Mouse (Mus musculus) liver, postnatal 0 days (tissue): ENCODE measurements at regions not wholly inside any gene's neighbourhood (a gene's known extent, or its start where the extent isn't known, plus 50 kb on each side); places are given as distances from the start of the nearest gene placed in this dataset.

Experiments
- ATAC-seq: fragments of 200-750 bp; cut with Nextera tagmentation; 2 replicates; pipeline ENCODE4 v1.8.0; 2017; ENCODE audit warnings: mild to moderate bottlenecking, moderate library complexity
- DNase-seq: peaks from one replicate; pipeline ENCODE4 v3.0.0-alpha.2; 2016
- H3K27ac ChIP-seq: fragments of 300-500 bp; sonication (generic); 2 replicates; pipeline ENCODE4 v1.5.1; 2014; ENCODE audit warnings: antibody characterized with exemption, moderate library complexity, mild to moderate bottlenecking, low read depth
- H3K27me3 ChIP-seq: fragments of 300-500 bp; sonication (generic); 2 replicates; pipeline ENCODE4 v1.6.1; 2014; ENCODE audit warnings: low read length, control low read depth, mixed read lengths; ENCODE audit not compliant: insufficient read depth
- H3K36me3 ChIP-seq: fragments of 300-500 bp; sonication (generic); replicated peaks from 2 replicates; pipeline ENCODE4 v1.6.1; 2014; ENCODE audit warnings: mild to moderate bottlenecking, control low read depth, low read length, moderate library complexity, mixed read lengths; ENCODE audit not compliant: insufficient read depth
- H3K4me1 ChIP-seq: fragments of 300-500 bp; sonication (generic); 2 replicates; pipeline ENCODE4 v1.6.1; 2014; ENCODE audit warnings: antibody characterized with exemption, mild to moderate bottlenecking, control low read depth; ENCODE audit not compliant: insufficient read depth
- H3K4me2 ChIP-seq: fragments of 300-500 bp; sonication (generic); 2 replicates; pipeline ENCODE4 v1.6.1; 2014; ENCODE audit warnings: low read depth, mild to moderate bottlenecking, low read length, moderate library complexity, mixed read lengths
- H3K4me3 ChIP-seq: fragments of 300-500 bp; sonication (generic); 2 replicates; pipeline ENCODE4 v1.5.1; 2014; ENCODE audit warnings: low read depth, low read length
- H3K9ac ChIP-seq: fragments of 300-500 bp; sonication (generic); replicated peaks from 2 replicates; pipeline ENCODE4 v1.6.1; 2014; ENCODE audit warnings: mild to moderate bottlenecking, moderate library complexity
- H3K9me3 ChIP-seq: fragments of 300-500 bp; sonication (generic); 2 replicates; pipeline ENCODE4 v1.6.1; 2016; ENCODE audit warnings: mild to moderate bottlenecking, control low read depth, low read length, mixed read lengths
- CTCF ChIP-seq: sonication (generic); IDR thresholded peaks from 2 replicates; pipeline ENCODE4 v1.5.1; 2016; ENCODE audit warnings: antibody characterized with exemption, low read depth
- EP300 ChIP-seq: IDR thresholded peaks from 2 replicates; pipeline ENCODE4 v1.6.1; 2016; ENCODE audit warnings: antibody characterized with exemption, low read depth, mild to moderate bottlenecking
- WGBS: fragments of 180-500 bp; shearing (Covaris S2); extraction: QIAGEN DNeasy Blood & Tissue Kit; methylation state at CpG from one replicate; pipeline ENCODE4 v1.1.7; 2014; ENCODE audit not compliant: insufficient replicate concordance; 5-methylcytosine and 5-hydroxymethylcytosine counted together

- DNase-seq (no peak), ATAC-seq (no peak)
- Histone ChIP-seq H3K4me2 (no peak overlapping the region), H3K27ac (no peak overlapping the region), H3K9ac (no peak overlapping the region), H3K4me1 (no peaks in the 10 kb centered on the region), H3K9me3 (no peaks in the 10 kb centered on the region), H3K27me3 (no peaks in the 10 kb centered on the region), H3K36me3 (no peaks in the 10 kb centered on the region), H3K4me3 (no peak overlapping the region)
- WGBS: 61% methylated on average over 2 of the region's 2 CpGs
- TF ChIP-seq EP300: no peak
- no peak for TF ChIP-seq CTCF
Observed at GRCm38 (mm10) chr3:99795835-99796234, 89.4 kb upstream of the Spag17 start.

- H3K27ac ChIP-seq: no peak overlapping the region
- TF ChIP-seq EP300 (no peak), CTCF (no peak)
- no peak overlapping the region for H3K9ac ChIP-seq
- no peak for DNase-seq
- no peak overlapping the region for H3K4me3 ChIP-seq
- 46% methylated on average over 2 of the region's 2 CpGs for WGBS
- no peaks in the 10 kb centered on the region for H3K4me1 ChIP-seq
- no peaks in the 10 kb centered on the region for H3K27me3 ChIP-seq
- H3K4me2 ChIP-seq: no peak overlapping the region
- H3K9me3 ChIP-seq: no peaks in the 10 kb centered on the region
- no peaks in the 10 kb centered on the region for H3K36me3 ChIP-seq
- no peak for ATAC-seq
Observed at GRCm38 (mm10) chr3:99797791-99798190, 87.4 kb upstream of the Spag17 start.

GRCm38 (mm10) chr3:99810532-99810931 lies 74.7 kb upstream of the Spag17 start:
- TF ChIP-seq EP300 (no peak), CTCF (no peak)
- Histone ChIP-seq H3K27ac (no peak overlapping the region), H3K9me3 (no peaks in the 10 kb centered on the region), H3K9ac (no peak overlapping the region), H3K27me3 (no peaks in the 10 kb centered on the region), H3K4me2 (no peak overlapping the region), H3K4me3 (no peak overlapping the region), H3K36me3 (no peaks in the 10 kb centered on the region), H3K4me1 (no peaks in the 10 kb centered on the region)
- DNase-seq (no peak), ATAC-seq (no peak)
- WGBS: 80% methylated on average over 4 of the region's 4 CpGs

GRCm38 (mm10) chr3:99811276-99811675 lies 73.9 kb upstream of the Spag17 start:
- Histone ChIP-seq H3K9me3 (no peaks in the 10 kb centered on the region), H3K27ac (no peak overlapping the region), H3K9ac (no peak overlapping the region), H3K36me3 (no peaks in the 10 kb centered on the region), H3K4me2 (no peak overlapping the region), H3K4me1 (no peaks in the 10 kb centered on the region), H3K4me3 (no peak overlapping the region), H3K27me3 (no peaks in the 10 kb centered on the region)
- ATAC-seq (no peak), DNase-seq (no peak)
- WGBS: 73% methylated on average over 3 of the region's 3 CpGs
- no peak for TF ChIP-seq CTCF
- TF ChIP-seq EP300: no peak

- no peak overlapping the region for H3K9ac ChIP-seq
- no peak overlapping the region for H3K4me2 ChIP-seq
- DNase-seq: no peak
- no peak overlapping the region for H3K27ac ChIP-seq
- TF ChIP-seq EP300 (no peak), CTCF (no peak)
- no peaks in the 10 kb centered on the region for H3K27me3 ChIP-seq
- H3K4me1 ChIP-seq: no peaks in the 10 kb centered on the region
- H3K9me3 ChIP-seq: no peaks in the 10 kb centered on the region
- H3K36me3 ChIP-seq: no peaks in the 10 kb centered on the region
- 66% methylated on average over 4 of the region's 4 CpGs for WGBS
- no peak for ATAC-seq
- H3K4me3 ChIP-seq: no peak overlapping the region
Observed at GRCm38 (mm10) chr3:99812836-99813235, 72.4 kb upstream of the Spag17 start.

- H3K4me1 ChIP-seq: no peaks in the 10 kb centered on the region
- H3K27me3 ChIP-seq: no peaks in the 10 kb centered on the region
- H3K27ac ChIP-seq: no peak overlapping the region
- ATAC-seq (no peak), DNase-seq (no peak)
- H3K4me2 ChIP-seq: no peak overlapping the region
- H3K9ac ChIP-seq: no peak overlapping the region
- 43% methylated on average over 3 of the region's 3 CpGs for WGBS
- H3K9me3 ChIP-seq: no peaks in the 10 kb centered on the region
- TF ChIP-seq EP300 (no peak), CTCF (no peak)
- H3K4me3 ChIP-seq: no peak overlapping the region
- H3K36me3 ChIP-seq: no peaks in the 10 kb centered on the region
Observed at GRCm38 (mm10) chr3:99815115-99815514, 70.1 kb upstream of the Spag17 start.

- Histone ChIP-seq H3K9ac (no peak overlapping the region), H3K27ac (no peak overlapping the region), H3K4me2 (no peak overlapping the region), H3K4me3 (no peak overlapping the region), H3K4me1 (no peaks in the 10 kb centered on the region), H3K27me3 (no peaks in the 10 kb centered on the region), H3K36me3 (no peaks in the 10 kb centered on the region), H3K9me3 (no peaks in the 10 kb centered on the region)
- ATAC-seq (no peak), DNase-seq (no peak)
- WGBS: 60% methylated on average over 8 of the region's 8 CpGs
- TF ChIP-seq EP300 (no peak), CTCF (no peak)
Observed at GRCm38 (mm10) chr3:99817965-99818364, 67.2 kb upstream of the Spag17 start.
